In genomic region chr5:110143007-110143406, GRCm38 (mm10) we compare ENCODE assay signal across 9 mouse cellular contexts. TPM values are rescaled to one million over a fixed set of nuclear protein-coding genes. Genes with fewer than 3 reads are reported as not detected.
DNase-seq lines count a peak whose midpoint lies in the region; ATAC-seq and TF ChIP-seq lines count a peak whose summit lies in the region.
"Had no signal": no experiment of that assay in that cellular context is flagged by ENCODE, and none has a peak within 500 bp of the region (broad histone marks: within the 10 kb centered on the region; RNA-seq: fewer than 3 reads in every experiment).

No protein-coding gene starts in this region.

- H3K4me3 ChIP-seq in hindbrain, postnatal 0 days (ENCODE audit: low read length), result no peak overlapping the region
- no peak overlapping the region for H3K4me3 ChIP-seq in hindbrain, embryonic 13.5 days
- no peak overlapping the region for H3K4me3 ChIP-seq in forebrain, embryonic 12.5 days (replicated peaks)
- H3K4me3 ChIP-seq: hindbrain, embryonic 15.5 days had no signal

- no peaks in the 10 kb centered on the region for H3K9me3 ChIP-seq in hindbrain, postnatal 0 days (ENCODE audit: low read length)
- H3K9me3 ChIP-seq in hindbrain, embryonic 13.5 days, result no peaks in the 10 kb centered on the region
- H3K9me3 ChIP-seq in forebrain, embryonic 12.5 days, result no peaks in the 10 kb centered on the region
- H3K9me3 ChIP-seq: hindbrain, embryonic 15.5 days had no signal

- H3K36me3 ChIP-seq in hindbrain, postnatal 0 days (ENCODE audit: insufficient read depth, low read length), result peaks cover 50% of the 10 kb centered on the region
- peaks cover 83% of the 10 kb centered on the region for H3K36me3 ChIP-seq in hindbrain, embryonic 13.5 days
- peaks cover 62% of the 10 kb centered on the region for H3K36me3 ChIP-seq in forebrain, embryonic 12.5 days (replicated peaks)

- H3K4me1 ChIP-seq in hindbrain, postnatal 0 days (ENCODE audit: insufficient read depth, low read length), result no peaks in the 10 kb centered on the region
- H3K4me1 ChIP-seq in hindbrain, embryonic 13.5 days (replicated peaks), result no peaks in the 10 kb centered on the region
- no peaks in the 10 kb centered on the region for H3K4me1 ChIP-seq in forebrain, embryonic 12.5 days
- H3K4me1 ChIP-seq: hindbrain, embryonic 15.5 days had no signal

- H3K27me3 ChIP-seq in hindbrain, postnatal 0 days (ENCODE audit: insufficient read depth, low read length), result no peaks in the 10 kb centered on the region
- no peaks in the 10 kb centered on the region for H3K27me3 ChIP-seq in hindbrain, embryonic 13.5 days
- H3K27me3 ChIP-seq in forebrain, embryonic 12.5 days, result no peaks in the 10 kb centered on the region
- H3K27me3 ChIP-seq: hindbrain, embryonic 15.5 days had no signal

- ATAC-seq in hindbrain, postnatal 0 days, result no peak
- ATAC-seq in hindbrain, embryonic 13.5 days (ENCODE audit: low FRiP score), result no peak
- no peak for ATAC-seq in forebrain, embryonic 12.5 days (ENCODE audit: low FRiP score)

- no peak overlapping the region for H3K4me2 ChIP-seq in hindbrain, postnatal 0 days (ENCODE audit: low read depth, low read length)
- H3K4me2 ChIP-seq in hindbrain, embryonic 13.5 days, result no peak overlapping the region
- H3K4me2 ChIP-seq in forebrain, embryonic 12.5 days, result no peak overlapping the region
- H3K4me2 ChIP-seq: hindbrain, embryonic 15.5 days had no signal

- DNase-seq in hindbrain, postnatal 0 days (ENCODE audit: low spot score), result peak; percentile 15
- peak; percentile 13 for DNase-seq in CD4-positive helper T cell, adult 2 months (ENCODE audit: low read depth, low spot score)
- DNase-seq in ZHBTc4 (ENCODE audit: low read depth, low spot score), result peak; percentile 36
- DNase-seq in lung, postnatal 36 days, result peak; percentile 39
- DNase-seq in layer of hippocampus, postnatal 25 days (ENCODE audit: extremely low spot score in 1 of 2, low spot score in 1 of 2), result no peak
- no peak for DNase-seq in frontal cortex, postnatal 36 days (ENCODE audit: low spot score in 2 of 2)

- no peak overlapping the region for H3K27ac ChIP-seq in hindbrain, postnatal 0 days
- no peak overlapping the region for H3K27ac ChIP-seq in hindbrain, embryonic 13.5 days
- no peak overlapping the region for H3K27ac ChIP-seq in forebrain, embryonic 12.5 days
- H3K27ac ChIP-seq: hindbrain, embryonic 15.5 days had no signal

- TF ChIP-seq CTCF in hindbrain, postnatal 0 days (IDR thresholded peaks at IDR 0.05; ENCODE audit: low read depth), result peak; percentile 55

- 92% methylated on average over 5 of the region's 5 CpGs for WGBS in hindbrain, postnatal 0 days
- 96% methylated on average over 5 of the region's 5 CpGs for WGBS in hindbrain, embryonic 13.5 days
- 88% methylated on average over 5 of the region's 5 CpGs for WGBS in forebrain, embryonic 12.5 days

- H3K9ac ChIP-seq in hindbrain, postnatal 0 days (replicated peaks; ENCODE audit: low read length), result no peak overlapping the region
- H3K9ac ChIP-seq in hindbrain, embryonic 13.5 days, result no peak overlapping the region
- no peak overlapping the region for H3K9ac ChIP-seq in forebrain, embryonic 12.5 days
- H3K9ac ChIP-seq: hindbrain, embryonic 15.5 days had no signal

RNA-seq across cellular contexts. Expression of gene Chfr, which starts 7.4 kb away (rescaled TPM):
- 49.5 and 66.3 TPM in 2 replicates for total RNA-seq in hindbrain, postnatal 0 days (2014; rRNA removed)
- polyA plus RNA-seq in hindbrain, postnatal 0 days (2015; fragmentation: Nextera tagmentation; extraction: Ambion mirVana), result 52.3 and 55.8 TPM in 2 replicates
- 102 TPM in 2 replicates for polyA plus RNA-seq in hindbrain, embryonic 13.5 days (2015; fragmentation: Nextera tagmentation; extraction: Ambion mirVana)
- 10 to 100 TPM; 46.5 to 61.0 TPM for total RNA-seq in layer of hippocampus, postnatal 25 days (2021)
- 79.2 and 81.8 TPM in 2 replicates for polyA plus RNA-seq in forebrain, embryonic 12.5 days (2016; fragmentation: Nextera tagmentation; extraction: Ambion mirVana)

RNA-seq across cellular contexts. Expression of gene Zfp605, which starts 33.1 kb away (rescaled TPM):
- 6.1 and 7.2 TPM in 2 replicates for total RNA-seq in hindbrain, postnatal 0 days (2014; rRNA removed)
- polyA plus RNA-seq in hindbrain, postnatal 0 days (2015; fragmentation: Nextera tagmentation; extraction: Ambion mirVana), result 14.3 and 14.5 TPM in 2 replicates
- 15.2 and 18.2 TPM in 2 replicates for polyA plus RNA-seq in hindbrain, embryonic 13.5 days (2015; fragmentation: Nextera tagmentation; extraction: Ambion mirVana)
- total RNA-seq in layer of hippocampus, postnatal 25 days (2021), result 10 to 100 TPM; 15.4 to 17.0 TPM
- 12.4 and 13.0 TPM in 2 replicates for polyA plus RNA-seq in forebrain, embryonic 12.5 days (2016; fragmentation: Nextera tagmentation; extraction: Ambion mirVana)

RNA-seq across cellular contexts. Expression of gene Golga3, which starts 33.5 kb away (rescaled TPM):
- total RNA-seq in hindbrain, postnatal 0 days (2014; rRNA removed), result 13.9 and 15.9 TPM in 2 replicates
- 17.2 and 18.0 TPM in 2 replicates for polyA plus RNA-seq in hindbrain, postnatal 0 days (2015; fragmentation: Nextera tagmentation; extraction: Ambion mirVana)
- polyA plus RNA-seq in hindbrain, embryonic 13.5 days (2015; fragmentation: Nextera tagmentation; extraction: Ambion mirVana), result 22.1 and 22.9 TPM in 2 replicates
- total RNA-seq in layer of hippocampus, postnatal 25 days (2021), result 10 to 100 TPM; 44.6 to 50.7 TPM
- polyA plus RNA-seq in forebrain, embryonic 12.5 days (2016; fragmentation: Nextera tagmentation; extraction: Ambion mirVana), result 23.0 and 24.6 TPM in 2 replicates

RNA-seq across cellular contexts. Expression of gene Gtpbp6, which starts 35.0 kb away (rescaled TPM):
- 77.1 and 90.3 TPM in 2 replicates for total RNA-seq in hindbrain, postnatal 0 days (2014; rRNA removed)
- 55.9 and 61.6 TPM in 2 replicates for polyA plus RNA-seq in hindbrain, postnatal 0 days (2015; fragmentation: Nextera tagmentation; extraction: Ambion mirVana)
- 53.2 and 55.5 TPM in 2 replicates for polyA plus RNA-seq in hindbrain, embryonic 13.5 days (2015; fragmentation: Nextera tagmentation; extraction: Ambion mirVana)
- 10 to 100 TPM; 69.3 to 91.5 TPM for total RNA-seq in layer of hippocampus, postnatal 25 days (2021)
- polyA plus RNA-seq in forebrain, embryonic 12.5 days (2016; fragmentation: Nextera tagmentation; extraction: Ambion mirVana), result 39.3 and 44.4 TPM in 2 replicates

RNA-seq across cellular contexts. Expression of gene Plcxd1, which starts 43.2 kb away (rescaled TPM):
- total RNA-seq in hindbrain, postnatal 0 days (2014; rRNA removed), result 14.4 and 22.8 TPM in 2 replicates
- polyA plus RNA-seq in hindbrain, postnatal 0 days (2015; fragmentation: Nextera tagmentation; extraction: Ambion mirVana), result 8.6 and 8.7 TPM in 2 replicates
- 2.5 and 3.2 TPM in 2 replicates for polyA plus RNA-seq in hindbrain, embryonic 13.5 days (2015; fragmentation: Nextera tagmentation; extraction: Ambion mirVana)
- 1 to 10 TPM; 4.4 to 4.7 TPM for total RNA-seq in layer of hippocampus, postnatal 25 days (2021)
- polyA plus RNA-seq in forebrain, embryonic 12.5 days (2016; fragmentation: Nextera tagmentation; extraction: Ambion mirVana), result 1.1 and 1.2 TPM in 2 replicates

Comparison
In these comparisons a context has a peak if more than half of its experiments do, and no peak if none do; other contexts are left out.
1. DNase-seq: peak in hindbrain, postnatal 0 days (single experiment), CD4-positive helper T cell, adult 2 months (single experiment), ZHBTc4 (single experiment) and lung, postnatal 36 days (single experiment); none in layer of hippocampus, postnatal 25 days (0 of 2) and frontal cortex, postnatal 36 days (0 of 2).